Mouse (Mus musculus) erythroblast, embryonic 14.5 days (primary cell): ENCODE measurements around the gene Psmd11.

ENCODE experiments used
- GATA1 ChIP-seq: IDR thresholded peaks from 2 replicates; pipeline ENCODE4 v1.6.1; 2012; ENCODE audit warnings: low read length, inconsistent platforms, mixed read lengths
- TAL1 ChIP-seq: IDR thresholded peaks from 3 replicates; pipeline ENCODE4 v1.6.1; 2012; ENCODE audit warnings: low read length, inconsistent platforms, mixed read lengths

DNA sequence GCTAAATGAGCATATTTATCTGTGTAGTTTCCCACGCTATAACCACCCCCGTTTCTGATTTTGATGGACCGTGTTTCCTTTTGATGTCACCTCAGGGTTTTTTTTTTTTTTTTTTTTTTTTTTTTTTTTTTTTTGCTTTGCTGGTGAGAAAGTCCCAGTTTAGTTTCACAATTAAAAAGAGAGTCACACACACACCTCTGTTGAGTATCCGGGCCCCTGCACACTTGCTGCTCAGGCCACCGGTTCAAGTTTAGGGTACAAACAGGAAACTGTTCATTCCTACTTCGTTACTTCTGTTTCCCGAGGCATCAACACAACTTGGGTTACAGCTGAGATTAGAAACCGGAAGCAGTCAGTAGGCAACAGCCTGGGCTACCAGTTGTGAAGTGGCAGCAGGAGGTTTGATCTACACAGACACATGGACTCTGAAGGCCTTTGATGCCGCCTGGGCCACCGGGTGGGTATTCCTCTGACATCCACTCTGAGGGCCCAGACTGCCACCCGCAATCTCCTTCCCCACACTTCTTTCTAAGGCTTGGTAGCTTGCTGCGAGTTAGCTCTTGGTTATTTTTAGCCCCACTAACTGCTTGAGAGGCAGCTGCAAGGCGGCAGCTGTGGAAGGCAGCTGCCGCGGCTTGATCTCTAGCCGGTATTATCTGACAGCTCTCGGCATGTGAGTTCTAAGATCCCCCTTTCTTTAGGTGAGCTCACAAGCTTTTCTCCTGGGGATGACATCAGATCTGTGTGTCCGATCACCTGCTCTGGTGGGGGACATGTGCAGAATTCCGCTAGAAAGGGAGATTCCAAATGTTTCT, 80.2 kb downstream of the Psmd11 start:
- TF ChIP-seq GATA1 (no peak), TAL1 (no peak)
